Mouse (Mus musculus) left cerebral cortex, adult 6 months (tissue): ENCODE results near the gene Vmn1r44. TPM values are rescaled to one million over a fixed set of nuclear protein-coding genes. Genes with fewer than 3 reads are reported as not detected.

Experiments used
- long read RNA-seq, 2 experiments: library from polyadenylated mRNA; unstranded; transcript quantifications; one replicate each; pipeline ENCODE4 v2.0.0; 2019 to 2020
- polyA plus RNA-seq: library from polyadenylated mRNA; unstranded; fragments of <200 nt; fragmentation: Nextera tagmentation; gene quantifications from 2 replicates; pipeline ENCODE4 v1.2.3, GENCODE M21; 2021

Vmn1r44 gene
- polyA plus RNA-seq = not detected in 2 replicates
- long read RNA-seq, experiment 1 = 0 reads
- long read RNA-seq, experiment 2 = 0 reads

DNA sequence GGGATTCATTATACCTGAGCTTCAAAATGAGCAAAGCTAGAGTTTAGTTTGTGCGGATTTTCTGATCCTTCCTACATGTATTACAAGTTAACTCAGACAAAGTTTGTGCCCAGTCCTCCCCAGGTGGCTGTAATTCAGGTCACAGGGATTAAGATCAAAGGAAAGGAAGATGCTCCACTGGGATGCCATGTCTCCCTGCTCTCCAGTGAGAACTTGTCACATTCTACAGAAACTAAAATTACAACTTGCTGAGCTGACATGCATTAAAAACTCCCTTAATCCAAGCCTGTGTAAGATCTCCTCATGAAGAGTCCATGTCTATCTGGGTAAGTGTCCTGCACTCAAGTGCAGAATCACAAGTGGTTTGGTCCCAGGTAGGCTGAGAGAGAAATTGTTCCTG lies at the start of gene Vmn1r44:
TSS of gene Vmn1r44 (plus strand) at position 301 of the 400 bp plus-strand sequence.

GRCm38 (mm10) chr6:89876313-89876712 lies 7.1 kb upstream of the Vmn1r44 start, which contains the start of the genes Vmn1r42 and Vmn1r43:
Gene Vmn1r42, minus strand, starts transcription at chr6:89876413.
Gene Vmn1r43, minus strand, starts transcription at chr6:89876413.

GRCm38 (mm10) chr6:89940498-89940897 lies 57.0 kb downstream of the Vmn1r44 start, which contains the start of gene Vmn1r45:
Gene Vmn1r45, minus strand, starts transcription at chr6:89940598.

Other genes starting within 250 kb of the Vmn1r44 start
- 3.1 and 3.7 TPM in 2 replicates for gene Txnrd3, start 239.7 kb upstream of the Vmn1r44 start, polyA plus RNA-seq
- not detected in 2 replicates for gene Vmn1r40, start 176.1 kb upstream of the Vmn1r44 start, polyA plus RNA-seq
- gene Vmn1r41, start 142.9 kb upstream of the Vmn1r44 start, polyA plus RNA-seq = not detected in 2 replicates
- gene Vmn1r42, start 7.2 kb upstream of the Vmn1r44 start, polyA plus RNA-seq = not detected in 2 replicates
- not detected in 2 replicates for gene Vmn1r43, start 7.2 kb upstream of the Vmn1r44 start, polyA plus RNA-seq
- gene Vmn1r45, start 56.9 kb downstream of the Vmn1r44 start, polyA plus RNA-seq = not detected in 2 replicates
- gene Vmn1r46, start 85.7 kb downstream of the Vmn1r44 start, polyA plus RNA-seq = not detected in 2 replicates
- not detected in 2 replicates for gene Vmn1r47, start 132.5 kb downstream of the Vmn1r44 start, polyA plus RNA-seq
- gene Vmn1r48, start 153.2 kb downstream of the Vmn1r44 start, polyA plus RNA-seq = not detected in 2 replicates
- gene Vmn1r49, start 194.8 kb downstream of the Vmn1r44 start, polyA plus RNA-seq = not detected in 2 replicates
- not detected in 2 replicates for gene Vmn1r50, start 217.8 kb downstream of the Vmn1r44 start, polyA plus RNA-seq
- gene Vmn1r51, start 238.9 kb downstream of the Vmn1r44 start, polyA plus RNA-seq = not detected in 2 replicates